Mouse (Mus musculus) limb, embryonic 14.5 days (tissue): Measurements from ENCODE around the gene Sarm1. TPM values are rescaled to one million over a fixed set of nuclear protein-coding genes. Genes with fewer than 3 reads are reported as not detected.

ENCODE experiments used
- ATAC-seq: fragments of 200-750 bp; cut with Nextera tagmentation; 2 replicates; pipeline ENCODE4 v1.8.0; 2017; ENCODE audit warnings: low read depth, moderate number of reproducible peaks, moderate TSS enrichment; ENCODE audit not compliant: low FRiP score
- DNase-seq: peaks from one replicate; pipeline ENCODE4 v3.0.0-alpha.2; 2015; ENCODE audit warnings: low spot score
- H3K27ac ChIP-seq: fragments of 300-500 bp; sonication (generic); replicated peaks from 2 replicates; pipeline ENCODE4 v1.5.1; 2014; ENCODE audit warnings: low read depth, mild to moderate bottlenecking, low read length, moderate library complexity, mixed read lengths
- H3K27me3 ChIP-seq: fragments of 300-500 bp; sonication (generic); 2 replicates; pipeline ENCODE4 v1.6.1; 2014; ENCODE audit warnings: low read length, mixed read lengths; ENCODE audit not compliant: control insufficient read depth, insufficient read depth
- H3K36me3 ChIP-seq: fragments of 300-500 bp; sonication (generic); 2 replicates; pipeline ENCODE4 v1.6.1; 2014; ENCODE audit warnings: mild to moderate bottlenecking, low read length, moderate library complexity, mixed read lengths; ENCODE audit not compliant: control insufficient read depth, insufficient read depth
- H3K4me1 ChIP-seq: fragments of 300-500 bp; sonication (generic); 2 replicates; pipeline ENCODE4 v1.6.1; 2014; ENCODE audit warnings: antibody characterized with exemption, low read length, mixed read lengths; ENCODE audit not compliant: control insufficient read depth, insufficient read depth
- H3K4me2 ChIP-seq: fragments of 300-500 bp; sonication (generic); replicated peaks from 2 replicates; pipeline ENCODE4 v1.6.1; 2014; ENCODE audit warnings: low read depth, mild to moderate bottlenecking, low read length, moderate library complexity; ENCODE audit not compliant: severe bottlenecking
- H3K4me3 ChIP-seq: fragments of 300-500 bp; sonication (generic); replicated peaks from 2 replicates; pipeline ENCODE4 v1.5.1; 2014; ENCODE audit warnings: low read length
- H3K9ac ChIP-seq: fragments of 300-500 bp; sonication (generic); 2 replicates; pipeline ENCODE4 v1.6.1; 2014; ENCODE audit warnings: mild to moderate bottlenecking, low read depth, low read length, moderate library complexity; ENCODE audit not compliant: severe bottlenecking
- H3K9me3 ChIP-seq: fragments of 300-500 bp; sonication (generic); 2 replicates; pipeline ENCODE4 v1.6.1; 2016; ENCODE audit warnings: low read length; ENCODE audit not compliant: control insufficient read depth
- POLR2A ChIP-seq: fragments of 200-500 bp; IDR thresholded peaks from 2 replicates; pipeline ENCODE4 v1.8.0; 2012; ENCODE audit warnings: inconsistent platforms, mild to moderate bottlenecking, moderate library complexity, borderline replicate concordance; ENCODE audit not compliant: insufficient read depth, insufficient read length; ENCODE audit errors: extremely low read depth
- WGBS: fragments of 180-500 bp; shearing (Covaris S2); extraction: QIAGEN DNeasy Blood & Tissue Kit; methylation state at CpG from one replicate; pipeline ENCODE4 v1.1.7; 2014; 5-methylcytosine and 5-hydroxymethylcytosine counted together
- polyA plus RNA-seq, 2 experiments: library from polyadenylated mRNA; depleted of rRNA in 1 of 2; stranded (reverse) in 1 of 2; unstranded in 1 of 2; fragments of >200 nt; fragmentation: Nextera tagmentation in 1 of 2; extraction: Ambion mirVana in 1 of 2; gene quantifications; 2 replicates each; pipeline versions ENCODE4 v1.2.1 to v1.2.3; 2012 to 2014

Gene Sarm1
- polyA plus RNA-seq, 2 experiments = 1.7 to 2.1 TPM

GRCm38 (mm10) chr11:78434052-78434451, 63.5 kb downstream of the Sarm1 start:
- TF ChIP-seq POLR2A = no peak
- DNase-seq (no peak), ATAC-seq (no peak)
- 46% methylated on average over 4 of the region's 4 CpGs for WGBS
- H3K4me1 ChIP-seq = peaks cover 6% of the 10 kb centered on the region
- no peaks in the 10 kb centered on the region for H3K27me3 ChIP-seq
- no peaks in the 10 kb centered on the region for H3K36me3 ChIP-seq
- no peak overlapping the region for H3K4me2 ChIP-seq
- no peak overlapping the region for H3K4me3 ChIP-seq
- no peak overlapping the region for H3K27ac ChIP-seq
- H3K9me3 ChIP-seq = no peaks in the 10 kb centered on the region
- no peak overlapping the region for H3K9ac ChIP-seq

- ATAC-seq (no peak), DNase-seq (no peak)
- Histone ChIP-seq H3K27ac (no peak overlapping the region), H3K9me3 (no peaks in the 10 kb centered on the region), H3K27me3 (no peaks in the 10 kb centered on the region), H3K4me2 (no peak overlapping the region), H3K4me3 (no peak overlapping the region), H3K9ac (no peak overlapping the region), H3K36me3 (no peaks in the 10 kb centered on the region), H3K4me1 (peaks cover 6% of the 10 kb centered on the region)
- WGBS = 88% methylated on average over 10 of the region's 10 CpGs
- no peak for TF ChIP-seq POLR2A
These were observed 66.4 kb downstream of the Sarm1 start for GRCm38 (mm10) chr11:78431176-78431575.

DNA sequence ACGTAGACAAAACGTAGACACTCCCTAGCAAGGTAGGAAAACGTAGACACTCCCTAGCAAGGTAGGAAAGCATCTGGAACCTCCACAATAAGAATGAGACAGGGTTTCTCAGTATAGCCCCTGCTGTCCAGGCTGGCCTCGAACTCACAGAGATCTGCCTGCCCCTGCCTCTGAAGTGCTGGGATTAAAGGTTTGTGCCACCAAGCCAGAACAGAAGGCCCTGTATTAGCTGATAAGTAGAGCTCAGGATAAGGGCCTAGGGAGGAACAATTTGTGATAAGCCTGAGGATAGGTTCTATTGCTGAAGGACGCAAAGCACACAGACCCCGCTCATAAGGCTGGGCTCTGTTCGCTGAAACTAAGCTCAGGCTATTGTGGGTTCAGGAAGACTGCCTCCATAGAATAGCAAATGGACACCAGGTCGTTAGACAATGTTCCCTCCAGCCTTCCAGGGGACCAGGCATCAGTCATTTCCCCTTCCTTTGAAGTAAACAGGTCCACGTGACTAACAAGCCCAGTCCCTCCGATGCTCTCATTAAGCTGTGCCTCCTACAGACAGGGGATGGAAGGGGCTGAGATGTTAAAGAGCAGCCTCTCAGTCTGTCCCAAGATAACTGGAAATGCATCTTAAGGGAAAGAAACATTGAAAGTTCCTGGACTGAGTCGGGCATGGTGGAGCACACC, 67.2 kb downstream of the Sarm1 start:
- H3K4me2 ChIP-seq = no peak overlapping the region
- DNase-seq (no peak), ATAC-seq (no peak)
- no peak overlapping the region for H3K27ac ChIP-seq
- H3K4me1 ChIP-seq = no peaks in the 10 kb centered on the region
- TF ChIP-seq POLR2A = no peak
- H3K9me3 ChIP-seq = no peaks in the 10 kb centered on the region
- WGBS = 40% methylated on average over 11 of the region's 11 CpGs
- H3K9ac ChIP-seq = no peak overlapping the region
- H3K27me3 ChIP-seq = no peaks in the 10 kb centered on the region
- no peak overlapping the region for H3K4me3 ChIP-seq
- H3K36me3 ChIP-seq = no peaks in the 10 kb centered on the region

DNA sequence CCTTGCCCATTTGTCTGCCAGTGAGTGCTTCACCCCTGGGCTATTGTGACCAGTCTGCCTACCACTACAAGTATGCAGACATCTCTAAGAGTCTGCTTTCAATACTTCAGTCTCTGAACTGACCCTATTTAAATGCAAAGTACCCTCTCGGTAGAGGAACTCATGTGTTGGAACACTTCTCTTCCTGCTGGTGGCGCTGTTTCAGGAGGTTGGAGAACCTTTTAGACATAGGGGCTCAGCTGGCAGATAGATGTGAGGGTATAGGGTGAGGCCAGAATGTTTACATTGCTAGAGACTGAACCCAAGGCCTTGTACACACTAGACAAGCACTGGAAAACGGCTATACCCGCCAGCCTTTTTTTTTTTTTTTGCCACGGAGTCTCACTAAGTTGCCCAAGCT, 69.2 kb downstream of the Sarm1 start:
- H3K4me3 ChIP-seq = no peak overlapping the region
- H3K4me1 ChIP-seq = no peaks in the 10 kb centered on the region
- TF ChIP-seq POLR2A = no peak
- H3K27ac ChIP-seq = no peak overlapping the region
- no peak overlapping the region for H3K4me2 ChIP-seq
- no peak overlapping the region for H3K9ac ChIP-seq
- no peaks in the 10 kb centered on the region for H3K36me3 ChIP-seq
- H3K9me3 ChIP-seq = no peaks in the 10 kb centered on the region
- DNase-seq = no peak
- ATAC-seq = no peak
- 83% methylated on average over 5 of the region's 5 CpGs for WGBS
- no peaks in the 10 kb centered on the region for H3K27me3 ChIP-seq

DNA sequence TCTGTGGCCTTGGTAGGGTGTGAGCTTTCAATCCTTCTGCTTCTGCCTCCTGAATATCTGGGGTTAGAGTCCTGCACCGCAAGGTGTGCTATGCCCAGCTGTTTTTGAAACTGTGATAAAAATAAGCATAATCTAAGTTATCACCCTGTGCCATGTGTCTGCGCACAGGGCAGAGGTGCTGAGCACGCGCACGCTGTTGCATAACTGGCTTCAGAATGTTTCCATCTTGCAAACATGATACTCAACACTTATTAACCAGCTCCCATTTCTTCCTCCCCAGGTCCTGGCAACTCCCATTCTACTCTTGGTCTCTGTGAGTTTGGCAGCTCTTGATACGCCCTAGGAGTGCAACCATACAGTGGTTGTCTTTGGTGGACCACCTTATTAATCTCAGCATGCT, 69.9 kb downstream of the Sarm1 start:
- 94% methylated on average over 6 of the region's 6 CpGs for WGBS
- H3K4me2 ChIP-seq = no peak overlapping the region
- no peak overlapping the region for H3K9ac ChIP-seq
- H3K27ac ChIP-seq = no peak overlapping the region
- H3K9me3 ChIP-seq = no peaks in the 10 kb centered on the region
- no peaks in the 10 kb centered on the region for H3K4me1 ChIP-seq
- DNase-seq = no peak
- no peak for TF ChIP-seq POLR2A
- H3K4me3 ChIP-seq = no peak overlapping the region
- no peaks in the 10 kb centered on the region for H3K27me3 ChIP-seq
- H3K36me3 ChIP-seq = no peaks in the 10 kb centered on the region
- ATAC-seq = no peak
